Mouse (Mus musculus): Measurements from ENCODE around the gene Rmnd5b.
A peak's percentile ranks its signal among the peaks of the same experiment; 100 is the strongest.
"Not testable (repeated sequence)": the region's sequence is repeated elsewhere in the genome, so short reads cannot be mapped to it uniquely, and the experiment has no call there.

The Rmnd5b gene

GRCm38 (mm10) chr11:51619409-51620060 lies 16.2 kb downstream of the Rmnd5b start, which contains the start of gene Nhp2:
Nhp2 (plus strand) TSS chr11:51619735.
- peak; percentile 93 for DNase-seq

GRCm38 (mm10) chr11:51618894-51619408 lies 16.7 kb downstream of the Rmnd5b start:
- DNase-seq = no peak

- DNase-seq = peak; percentile 63
These were observed 18.0 kb downstream of the Rmnd5b start for GRCm38 (mm10) chr11:51617693-51618092.

- not testable (repeated sequence) for DNase-seq
These were observed 19.6 kb downstream of the Rmnd5b start for GRCm38 (mm10) chr11:51616113-51616512.

- DNase-seq = peak; percentile 41
These were observed 20.1 kb downstream of the Rmnd5b start for GRCm38 (mm10) chr11:51615601-51616000.

GRCm38 (mm10) chr11:51615129-51615528 lies 20.6 kb downstream of the Rmnd5b start:
- DNase-seq = no peak

GRCm38 (mm10) chr11:51614256-51614655 lies 21.4 kb downstream of the Rmnd5b start:
- no peak for DNase-seq

- DNase-seq = not testable (repeated sequence)
These were observed 25.8 kb downstream of the Rmnd5b start for GRCm38 (mm10) chr11:51609940-51610339.

- DNase-seq = no peak
These were observed 26.3 kb downstream of the Rmnd5b start for GRCm38 (mm10) chr11:51609266-51609909.

GRCm38 (mm10) chr11:51607096-51607738 lies 28.5 kb downstream of the Rmnd5b start:
- DNase-seq = no peak

- peak; percentile 98 for DNase-seq
These were observed 29.1 kb downstream of the Rmnd5b start, which contains the start of gene Hnrnpab for GRCm38 (mm10) chr11:51606447-51607095. Hnrnpab (minus strand) TSS chr11:51606847.

GRCm38 (mm10) chr11:51605602-51606446 lies 29.9 kb downstream of the Rmnd5b start:
- peak; percentile 82 for DNase-seq

GRCm38 (mm10) chr11:51602253-51602652 lies 33.4 kb downstream of the Rmnd5b start:
- no peak for DNase-seq

GRCm38 (mm10) chr11:51597553-51597952 lies 38.1 kb downstream of the Rmnd5b start:
- DNase-seq = no peak

GRCm38 (mm10) chr11:51595459-51596083 lies 40.1 kb downstream of the Rmnd5b start:
- DNase-seq = no peak

- DNase-seq = no peak
These were observed 40.9 kb downstream of the Rmnd5b start for GRCm38 (mm10) chr11:51594715-51595350.

- no peak for DNase-seq
These were observed 41.8 kb downstream of the Rmnd5b start for GRCm38 (mm10) chr11:51593849-51594248.

- no peak for DNase-seq
These were observed 42.3 kb downstream of the Rmnd5b start for GRCm38 (mm10) chr11:51593368-51593767.

- no peak for DNase-seq
These were observed 43.8 kb downstream of the Rmnd5b start for GRCm38 (mm10) chr11:51591915-51592314.

- no peak for DNase-seq
These were observed 44.5 kb downstream of the Rmnd5b start for GRCm38 (mm10) chr11:51591168-51591567.

GRCm38 (mm10) chr11:51590002-51590401 lies 45.7 kb downstream of the Rmnd5b start:
- DNase-seq = no peak
